Mouse (Mus musculus) thymus, adult 2 months (tissue): ENCODE measurements around the gene Ptbp3.

ENCODE experiments used
- CTCF ChIP-seq: fragments of 200-500 bp; IDR thresholded peaks from 2 replicates; pipeline ENCODE4 v1.5.1; 2012; ENCODE audit warnings: mild to moderate bottlenecking, control low read depth, low read length, moderate library complexity, borderline replicate concordance; ENCODE audit not compliant: control insufficient read depth, poor library complexity, insufficient read depth; ENCODE audit errors: extremely low read depth
- POLR2A ChIP-seq: fragments of 200-500 bp; IDR thresholded peaks from 2 replicates; pipeline ENCODE4 v1.6.1; 2012; ENCODE audit warnings: mild to moderate bottlenecking, low read length, control low read depth, moderate library complexity; ENCODE audit not compliant: control insufficient read depth, poor library complexity, insufficient read depth; ENCODE audit errors: extremely low read depth

- TF ChIP-seq POLR2A (no peak), CTCF (no peak)
Observed at GRCm38 (mm10) chr4:59565571-59566188, 16.5 kb upstream of the Ptbp3 start.
